Mouse (Mus musculus): ENCODE measurements at regions not wholly inside any gene's neighbourhood (a gene's known extent, or its start where the extent isn't known, plus 50 kb on each side); places are given as distances from the start of the nearest gene placed in this dataset.

- no peak for TF ChIP-seq CTCF (IDR thresholded peaks at IDR 0.05; ENCODE audit: low read depth)
- TF ChIP-seq EP300 (optimal IDR thresholded peaks at IDR 0.05), result no peak
Observed at GRCm38 (mm10) chr2:74997736-74998135, 172.1 kb downstream of the Mtx2 start.

Measured in stomach, postnatal 0 days (tissue).